Mouse (Mus musculus) heart, postnatal 10 days (tissue): ENCODE measurements around the gene Foxi3. TPM values are rescaled to one million over a fixed set of nuclear protein-coding genes. Genes with fewer than 3 reads are reported as not detected.

Source experiments
- DNase-seq, 2 experiments: peaks; one replicate each; pipeline ENCODE4 v3.0.0; 2021
- intact Hi-C: fragments of 180-260 bp; cut with DNase I; formaldehyde crosslinking; loops from one replicate; pipeline ENCODE4 v1.15.1; 2025
- total RNA-seq, 2 experiments: library from RNA; stranded (reverse); gene quantifications; 2 replicates each; pipeline ENCODE4 v1.2.3; 2021

Foxi3 gene
- total RNA-seq, 2 experiments from 2014 or later: not detected

DNA sequence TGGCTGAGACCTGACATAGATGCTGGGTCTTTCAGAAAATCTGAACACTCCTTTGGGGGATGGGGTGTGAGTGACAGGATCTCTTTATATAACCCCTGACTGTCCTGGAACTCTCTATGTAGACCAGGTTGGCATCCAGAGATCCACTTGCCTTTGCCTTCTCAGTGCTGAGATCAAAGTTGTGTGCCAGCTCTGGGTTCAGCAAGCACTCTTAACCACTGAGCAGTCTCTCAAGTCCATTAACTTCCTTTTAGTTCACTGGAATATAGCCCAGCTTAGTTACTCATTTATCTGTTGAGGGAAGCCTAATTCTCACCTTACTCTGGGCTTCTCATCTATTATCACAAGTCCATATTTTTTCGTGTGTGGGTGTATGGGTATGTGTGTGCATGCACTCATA lies 26.1 kb downstream of the Foxi3 start:
- intact Hi-C loops: no loop called here
- no peak for DNase-seq

DNA sequence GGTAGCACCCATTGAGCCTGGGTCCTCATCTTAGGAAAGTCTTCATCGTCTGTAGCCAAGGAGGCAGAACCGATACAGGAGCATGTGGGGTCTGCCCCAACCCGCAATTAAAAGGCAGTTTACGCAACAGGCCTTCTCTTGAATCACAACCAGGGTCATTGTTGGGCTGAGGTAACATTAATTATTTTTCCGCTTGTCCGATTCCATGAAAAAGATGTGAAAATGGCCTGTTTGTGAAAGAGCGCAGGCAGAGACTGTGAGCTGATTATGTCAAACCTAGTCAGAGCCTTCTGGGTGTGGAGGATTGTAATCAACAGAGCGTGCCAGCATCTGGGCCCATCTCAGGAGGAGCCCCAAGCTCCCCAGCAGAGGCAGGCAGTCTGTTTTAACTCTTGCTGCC lies 30.4 kb downstream of the Foxi3 start:
- DNase-seq: no peak
- intact Hi-C loops: no loop called here

DNA sequence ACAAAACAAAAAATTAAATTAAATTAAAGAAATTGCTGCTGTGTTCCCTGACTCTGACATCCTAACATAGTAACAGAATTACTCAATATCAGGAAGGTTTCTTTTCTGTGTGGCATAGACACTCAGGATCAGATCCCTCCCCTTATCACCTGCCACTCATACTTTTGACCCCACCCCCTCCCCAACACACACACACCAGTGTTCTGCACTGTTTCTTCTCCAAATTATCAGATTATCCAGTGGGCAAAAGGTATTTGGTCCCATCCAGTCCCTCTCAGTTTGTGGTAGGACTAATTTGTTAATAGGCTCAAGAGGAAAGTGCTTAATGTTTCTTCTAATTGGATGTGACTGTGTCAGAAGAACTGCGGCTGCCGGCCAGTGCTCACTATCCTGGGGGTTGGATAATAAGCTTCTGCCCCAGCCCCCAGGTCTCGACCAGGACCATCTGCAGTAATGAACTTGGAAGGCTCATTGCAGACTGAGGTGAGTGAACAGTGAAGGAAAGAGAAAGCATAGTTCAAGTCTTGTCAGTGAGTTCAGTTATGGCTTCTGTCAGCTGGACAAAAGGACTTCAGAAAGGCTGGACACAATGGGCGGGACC lies 39.9 kb downstream of the Foxi3 start:
- no peak for DNase-seq
- intact Hi-C loops: no loop called here

DNA sequence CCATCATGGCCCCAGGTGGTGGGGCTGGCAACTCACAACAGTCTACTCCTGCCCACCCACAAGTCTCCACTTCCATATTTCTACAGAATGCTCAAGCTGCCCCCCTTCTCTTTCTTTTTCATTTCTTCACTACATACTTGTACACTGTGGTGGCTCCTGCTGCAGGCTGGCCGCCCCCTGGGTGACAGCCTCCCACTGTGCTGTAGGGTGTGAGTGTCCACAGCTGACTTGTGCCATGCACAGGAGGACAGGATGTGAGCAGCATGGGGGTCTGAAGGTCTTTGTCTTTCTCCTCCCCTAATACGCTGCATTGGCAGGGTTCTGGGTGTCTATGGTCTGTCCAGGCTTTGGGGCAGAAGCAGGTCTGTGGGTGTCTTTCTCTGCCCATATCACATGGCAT lies 46.3 kb downstream of the Foxi3 start:
- no peak for DNase-seq
- intact Hi-C loops: no loop called here

DNA sequence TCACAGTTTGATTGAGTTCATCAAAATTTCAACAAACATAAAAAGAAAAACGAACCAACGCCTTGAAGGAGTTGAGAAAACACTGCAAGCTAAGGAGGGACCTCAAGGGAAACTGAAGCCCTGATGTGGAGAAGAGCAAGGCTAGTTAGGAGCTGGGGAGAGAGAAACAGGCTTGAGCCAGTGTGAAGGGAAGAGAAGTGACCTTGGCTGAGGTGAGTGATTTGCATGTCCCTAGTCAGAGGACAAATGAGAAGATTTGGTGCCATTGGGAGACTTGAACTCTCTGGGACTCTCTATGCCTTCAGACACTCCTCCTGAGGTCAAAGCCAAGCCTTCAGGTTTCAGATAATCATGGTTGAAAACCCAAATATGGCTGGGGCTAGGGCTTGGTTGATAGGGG lies 47.8 kb downstream of the Foxi3 start:
- intact Hi-C loops: no loop called here
- no peak for DNase-seq

Other genes with a start within 250 kb of the Foxi3 start
- gene Rpia, start 164.3 kb upstream of the Foxi3 start, total RNA-seq: 10 to 100 TPM in 1 of 2 experiments, 1 to 10 TPM in 1; 7.4 to 11.1 TPM
- 10 to 100 TPM; 12.6 to 13.4 TPM for gene Eif2ak3, start 112.0 kb upstream of the Foxi3 start, total RNA-seq
- not detected for gene Tex37, start 37.6 kb upstream of the Foxi3 start, total RNA-seq
- 1 to 10 TPM; 6.8 to 8.1 TPM for gene Thnsl2, start 187.9 kb downstream of the Foxi3 start, total RNA-seq
- not detected for gene Fabp1, start 243.3 kb downstream of the Foxi3 start, total RNA-seq